Mouse (Mus musculus) cerebellum, postnatal 4 days (tissue): ENCODE data around the gene Mixl1.

Experiments used
- DNase-seq, 2 experiments: peaks; one replicate each; pipeline ENCODE4 v3.0.0; 2022; ENCODE audit warnings: low spot score in 2 of 2, mixed read lengths in 1 of 2

Mixl1 gene

DNA sequence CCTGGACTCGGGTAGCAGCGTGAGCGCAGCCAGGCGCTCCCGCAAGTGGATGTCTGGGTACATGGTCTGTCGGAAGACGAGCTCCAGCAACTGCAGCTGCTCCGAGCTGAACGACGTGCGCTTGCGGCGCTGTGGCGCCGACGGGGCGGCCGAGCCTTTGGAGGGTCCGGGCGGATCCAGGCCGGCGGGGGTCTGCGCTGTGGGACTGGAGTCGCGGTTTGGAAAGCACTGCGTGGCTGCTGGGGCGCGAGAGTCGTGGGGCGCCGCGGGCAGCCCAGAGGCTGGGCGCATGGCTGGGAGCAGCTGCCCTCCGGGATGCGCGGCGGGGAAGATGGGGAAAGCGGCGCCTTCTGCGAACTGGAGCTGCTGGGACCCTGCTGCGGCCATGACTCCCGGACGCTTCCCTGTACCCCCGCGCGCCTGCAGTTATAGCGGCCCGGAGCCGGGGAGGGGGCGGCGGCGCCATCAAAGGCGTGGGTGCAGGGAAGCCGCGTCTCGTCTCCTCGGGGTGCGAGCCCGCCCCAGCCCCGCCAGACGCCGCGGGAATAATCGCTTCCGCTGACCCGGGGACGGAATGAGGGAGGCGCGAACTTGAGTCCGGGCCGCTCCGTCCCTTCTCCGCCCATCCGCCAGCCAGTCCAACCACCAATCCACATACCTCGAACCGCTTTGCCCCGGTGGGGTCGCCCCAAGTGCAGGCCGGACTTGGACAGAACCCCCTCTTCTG, at the start of gene Mixl1:
Gene Mixl1, minus strand, starts transcription at position 409 of the 727 bp plus-strand sequence.
- DNase-seq, result no peak

DNA sequence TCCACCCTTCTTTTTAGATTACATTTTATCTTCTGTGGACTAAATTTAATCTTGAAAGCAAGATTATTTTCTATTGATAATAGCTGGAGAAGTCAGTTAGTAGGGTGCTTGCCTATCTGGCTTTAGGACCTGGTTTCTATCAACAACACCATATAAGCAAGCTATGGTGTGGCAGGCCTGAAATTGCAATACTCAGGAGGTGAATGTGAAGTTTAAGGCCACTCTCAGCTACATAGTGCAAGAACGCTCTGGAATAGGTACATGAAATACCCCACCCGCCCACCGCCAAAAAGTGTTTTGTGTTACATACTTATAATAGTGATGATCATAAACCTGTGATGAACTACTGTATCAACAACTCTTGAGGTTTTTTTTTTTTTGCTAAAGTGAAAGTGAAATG, 32.4 kb upstream of the Mixl1 start:
- no peak for DNase-seq

DNA sequence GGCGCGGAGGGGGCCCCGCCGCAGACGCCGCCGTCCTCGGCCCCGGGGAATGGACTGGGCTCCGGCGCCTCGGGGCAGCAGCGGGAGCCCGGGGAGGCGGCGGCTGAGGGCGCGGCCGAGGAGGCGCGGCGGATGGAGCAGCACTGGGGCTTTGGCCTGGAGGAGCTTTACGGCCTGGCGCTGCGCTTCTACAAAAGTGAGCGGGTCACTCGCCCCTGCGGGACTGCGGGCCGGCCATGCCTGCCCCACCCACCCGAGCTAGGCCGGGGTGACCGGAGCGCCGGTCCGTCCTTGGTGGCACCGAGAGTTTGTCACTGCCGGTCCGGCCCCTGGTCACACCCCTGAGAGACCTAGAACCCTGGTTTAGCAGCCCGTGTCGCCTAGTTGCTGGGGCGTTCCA, 29.3 kb upstream of the Mixl1 start:
- no peak for DNase-seq

DNA sequence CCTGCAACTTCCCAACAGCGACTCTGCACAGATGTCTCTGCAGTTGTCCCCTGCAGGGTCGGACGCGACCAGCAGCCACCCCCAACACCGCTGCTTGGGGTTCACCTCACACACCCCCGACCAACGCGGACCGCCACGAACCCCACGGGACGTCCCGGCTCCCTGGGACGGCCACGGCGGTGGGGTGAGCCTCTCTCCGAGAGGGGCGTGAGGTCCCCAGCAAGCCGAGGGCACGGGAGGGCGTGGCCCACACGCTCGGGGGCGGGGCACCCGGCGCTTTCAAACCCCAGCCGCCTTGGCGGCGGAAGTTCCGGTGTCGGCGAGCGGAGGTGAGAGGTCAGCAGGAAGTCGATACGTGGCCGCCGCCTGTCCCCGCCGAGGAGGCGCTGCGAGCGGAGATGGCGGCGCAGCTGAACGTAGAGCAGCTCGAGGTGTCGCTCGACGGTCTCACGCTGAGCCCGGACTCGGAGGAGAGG, 28.9 kb upstream of the Mixl1 start, which contains the start of gene Acbd3:
Gene Acbd3, plus strand, starts transcription at position 340 of the 476 bp plus-strand sequence.
- DNase-seq, result peak; percentile 77 to 88

DNA sequence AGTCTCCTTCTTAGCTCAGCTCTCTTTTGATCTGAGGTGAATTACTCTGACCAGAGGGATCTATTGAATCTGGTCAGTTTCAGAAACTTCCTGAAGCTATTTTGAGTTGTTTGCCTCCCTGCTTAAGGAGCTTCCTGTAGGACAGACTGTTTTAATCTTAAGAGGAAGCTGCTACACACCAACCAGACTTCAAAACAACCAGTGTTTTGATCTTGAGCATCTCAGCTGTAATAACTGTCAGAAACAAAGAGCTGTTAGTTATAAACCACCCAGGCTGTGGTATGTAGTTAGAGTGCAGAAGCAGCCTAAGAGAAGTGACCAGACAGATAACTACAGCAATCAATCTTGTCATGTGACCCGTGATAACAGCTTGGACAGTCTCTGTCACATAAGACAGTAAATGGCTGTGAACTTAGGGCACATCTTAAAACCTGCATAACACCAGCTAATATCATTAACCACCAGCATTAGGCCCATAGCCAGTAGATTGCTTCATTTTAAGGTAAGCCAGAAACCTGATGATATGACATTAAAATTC, 26.9 kb upstream of the Mixl1 start:
- DNase-seq, result no peak

DNA sequence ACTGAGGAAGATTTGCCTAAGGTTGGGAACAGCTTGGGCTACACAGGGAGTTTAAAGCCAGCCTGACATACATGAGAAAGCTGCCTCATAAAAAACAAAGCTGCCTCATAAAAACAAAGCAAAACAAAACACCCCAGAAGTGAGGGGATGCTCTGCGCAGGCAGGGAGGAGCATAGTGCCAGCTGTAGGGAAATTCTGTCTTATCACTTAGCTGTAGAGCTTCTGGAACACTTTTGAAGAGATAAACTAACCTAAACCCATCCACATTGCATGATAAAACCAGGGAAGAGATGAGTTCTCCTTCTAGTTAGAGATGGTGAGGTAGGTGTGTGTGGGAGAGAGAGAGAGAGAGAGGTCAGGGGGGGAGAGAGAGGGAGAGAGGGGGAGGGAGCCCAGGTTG, 25.8 kb upstream of the Mixl1 start:
- DNase-seq, result no peak

DNA sequence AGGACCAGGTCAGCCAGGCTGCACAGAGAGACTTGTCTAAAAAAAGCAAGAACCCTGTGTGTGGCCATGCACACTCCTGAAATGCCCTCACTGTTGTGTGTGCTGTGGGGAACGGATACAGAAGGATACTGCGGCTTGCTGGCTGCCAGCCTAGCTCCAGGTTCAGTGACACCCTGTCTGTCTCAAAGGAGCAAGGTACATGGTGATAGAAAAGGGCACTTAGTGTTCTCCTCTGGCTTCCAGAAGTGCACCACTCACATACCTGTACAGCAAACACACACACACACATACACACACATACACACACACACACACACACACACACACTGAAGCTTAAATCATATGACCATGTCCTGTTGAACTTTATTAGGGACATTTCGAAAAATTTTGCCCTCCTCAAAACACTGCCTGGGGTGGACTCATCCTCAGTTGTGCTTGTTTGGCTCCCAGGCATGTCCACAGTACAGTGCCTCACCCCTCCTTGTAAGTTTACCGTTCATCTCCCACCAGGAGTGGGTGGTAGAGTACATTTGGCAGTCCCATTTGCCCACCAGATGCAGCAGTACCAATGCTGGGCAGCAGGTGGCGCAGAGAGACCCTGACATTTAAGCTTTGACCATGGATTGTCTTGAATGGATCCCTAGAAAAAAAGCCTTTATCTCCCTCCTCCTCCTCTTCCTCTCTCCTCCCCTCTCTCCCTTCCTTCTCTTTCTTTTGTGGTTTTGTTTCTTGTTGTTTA, 23.3 kb upstream of the Mixl1 start:
- DNase-seq, result peak; percentile 73 to 91

DNA sequence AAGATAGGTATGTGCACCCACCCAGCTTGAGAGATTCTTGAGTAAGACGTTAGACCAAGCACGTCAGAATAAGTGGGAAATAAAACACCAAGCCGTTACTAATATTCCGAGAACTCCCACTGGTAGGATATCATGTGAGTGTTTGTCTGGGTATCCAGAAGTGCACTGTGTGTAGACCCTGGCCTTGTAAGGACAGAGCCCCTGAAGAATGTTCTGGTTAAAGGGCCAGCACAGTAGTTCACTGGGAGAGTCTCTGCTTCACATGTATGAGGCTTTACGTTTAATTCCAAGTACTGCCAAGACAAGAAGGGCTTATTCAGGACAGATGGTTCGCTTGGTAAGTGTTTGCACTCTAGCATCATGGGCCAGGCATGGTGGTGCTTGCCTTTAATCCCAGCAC, 22.6 kb upstream of the Mixl1 start:
- DNase-seq, result no peak

DNA sequence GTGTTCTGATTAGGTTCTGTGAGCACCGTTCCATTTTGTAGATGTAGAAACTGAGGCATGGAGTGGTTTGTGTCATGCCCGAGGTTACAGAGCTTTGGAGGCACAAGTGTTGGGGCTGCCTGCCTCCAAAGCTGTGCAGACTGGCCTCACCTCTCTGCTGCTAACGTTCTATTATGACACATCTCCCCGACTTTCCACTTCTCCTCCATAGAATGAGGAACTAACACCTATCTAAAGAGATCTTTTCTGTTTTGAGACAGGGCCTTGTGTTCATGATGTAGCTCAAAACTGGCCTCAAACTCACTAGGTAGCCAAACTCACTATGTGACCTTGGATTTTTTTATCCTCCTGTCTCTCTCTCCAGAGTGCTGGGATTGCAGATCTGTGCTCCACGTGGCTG, 21.9 kb upstream of the Mixl1 start:
- no peak for DNase-seq

DNA sequence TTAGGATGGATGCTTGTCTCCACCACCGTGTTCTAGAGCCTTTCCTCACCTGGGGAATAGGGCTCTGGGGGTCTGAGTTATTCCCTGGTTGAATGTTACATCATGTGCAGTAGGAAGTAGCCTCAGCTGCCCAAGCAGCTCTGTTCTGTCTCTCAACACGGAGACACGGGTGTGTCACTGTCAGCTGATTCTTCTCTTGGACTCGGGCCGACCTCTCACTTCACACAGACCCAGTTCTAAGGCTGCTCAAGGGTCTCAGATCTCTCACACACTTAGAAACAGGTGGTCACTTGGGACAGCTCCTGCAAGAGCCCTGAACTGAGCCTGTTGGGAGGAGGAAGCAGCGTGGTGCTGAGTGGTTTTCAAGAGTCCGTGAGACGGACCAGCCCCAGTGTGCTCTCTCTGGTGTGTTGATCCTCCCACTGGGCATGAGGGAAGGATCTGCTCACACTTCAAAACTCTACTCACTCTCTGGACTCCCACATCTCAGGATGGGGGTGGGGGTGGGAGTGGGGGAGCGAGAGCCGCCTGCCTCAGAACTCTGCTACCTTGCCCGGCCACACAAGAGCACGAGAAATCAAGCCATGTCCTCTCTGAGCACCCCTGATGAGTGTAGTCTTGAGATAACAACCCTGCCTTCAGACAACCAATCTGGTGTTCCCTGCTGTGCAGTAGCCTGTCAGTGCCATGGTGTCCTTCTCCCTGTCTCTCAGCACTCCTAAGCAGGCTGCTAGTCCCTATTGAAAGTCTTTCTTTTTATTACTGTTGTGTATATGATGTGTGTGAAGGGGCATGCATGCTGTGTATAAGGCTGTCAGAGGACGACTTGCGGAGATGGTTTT, 12.3 kb upstream of the Mixl1 start:
- DNase-seq, result no peak

DNA sequence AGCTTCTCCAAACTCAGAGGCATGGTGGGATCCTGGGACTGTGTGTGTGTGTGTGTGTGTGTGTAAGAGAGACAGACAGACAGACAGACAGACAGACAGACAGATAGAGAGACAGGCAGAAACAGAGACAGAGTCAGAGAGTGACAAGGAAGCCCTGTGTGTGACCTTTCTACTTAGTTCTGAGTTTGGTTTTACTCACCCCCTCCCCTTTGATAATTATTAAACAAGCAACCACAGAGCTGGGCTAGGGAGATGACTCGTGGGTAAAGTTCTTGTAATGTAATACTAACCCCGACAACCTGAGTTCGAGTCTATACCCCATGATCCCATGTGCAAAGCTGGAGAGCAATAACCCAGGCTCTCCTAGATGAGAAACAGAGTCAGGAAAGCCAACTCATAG, 11.0 kb upstream of the Mixl1 start:
- DNase-seq, result no peak

DNA sequence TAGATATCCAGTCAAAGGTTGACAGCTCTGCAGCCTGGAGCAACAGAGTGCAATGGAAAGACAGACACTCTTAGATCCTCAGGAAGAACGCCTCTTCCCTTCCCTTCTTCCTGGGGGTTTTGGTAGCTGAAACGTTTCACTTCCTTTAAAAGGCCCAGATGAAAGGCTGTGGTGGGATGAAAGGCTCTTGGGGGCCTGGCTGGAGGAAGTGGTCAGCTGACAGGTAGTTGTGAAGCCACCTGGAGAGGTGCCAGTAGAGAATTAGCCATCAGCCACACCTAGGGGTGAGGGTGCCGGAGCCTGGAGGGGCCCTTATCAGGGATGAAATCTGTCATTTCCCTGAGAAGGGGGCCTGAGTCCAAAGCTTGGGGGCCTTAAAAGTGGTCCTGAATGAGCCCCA, 10.5 kb upstream of the Mixl1 start:
- DNase-seq, result no peak

DNA sequence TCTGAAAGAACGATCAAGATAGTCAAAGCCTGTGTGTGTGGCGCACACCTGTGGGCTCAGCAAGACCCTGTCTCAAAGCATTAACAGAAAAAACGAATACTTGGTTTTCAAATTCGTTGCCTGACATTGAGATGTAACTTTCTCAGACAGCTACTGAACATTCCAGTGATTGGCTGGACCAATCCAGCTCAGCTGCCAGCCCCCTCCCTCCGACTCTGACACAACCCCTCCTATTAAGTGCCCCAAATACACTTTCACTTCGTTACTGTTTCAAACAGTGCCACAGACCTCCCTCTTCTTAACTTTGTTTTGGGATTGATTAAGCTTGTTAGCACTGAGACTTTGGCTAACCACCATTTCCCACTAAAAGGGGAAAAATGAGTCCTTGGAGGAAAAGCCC, 6.6 kb upstream of the Mixl1 start:
- no peak for DNase-seq

DNA sequence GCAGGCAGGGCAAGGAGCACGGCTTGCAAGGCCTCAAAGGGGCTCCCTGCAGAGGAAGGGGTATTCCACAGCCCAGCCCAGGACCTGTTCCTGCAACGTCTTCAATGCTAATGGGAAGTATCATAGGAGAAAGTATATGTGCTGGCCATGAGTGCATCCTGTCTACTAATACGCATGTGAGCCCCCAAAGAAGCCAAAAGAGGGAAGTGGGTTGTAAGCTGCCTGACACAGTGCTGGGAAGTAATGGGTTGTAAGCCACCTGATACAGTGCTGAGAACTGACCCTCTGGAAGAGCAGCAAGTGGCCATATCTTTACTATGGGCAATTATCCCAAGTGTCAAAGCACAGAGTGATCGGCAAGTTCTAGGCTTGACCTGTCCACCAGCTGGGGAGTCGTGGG, 1.2 kb upstream of the Mixl1 start:
- DNase-seq, result no peak

DNA sequence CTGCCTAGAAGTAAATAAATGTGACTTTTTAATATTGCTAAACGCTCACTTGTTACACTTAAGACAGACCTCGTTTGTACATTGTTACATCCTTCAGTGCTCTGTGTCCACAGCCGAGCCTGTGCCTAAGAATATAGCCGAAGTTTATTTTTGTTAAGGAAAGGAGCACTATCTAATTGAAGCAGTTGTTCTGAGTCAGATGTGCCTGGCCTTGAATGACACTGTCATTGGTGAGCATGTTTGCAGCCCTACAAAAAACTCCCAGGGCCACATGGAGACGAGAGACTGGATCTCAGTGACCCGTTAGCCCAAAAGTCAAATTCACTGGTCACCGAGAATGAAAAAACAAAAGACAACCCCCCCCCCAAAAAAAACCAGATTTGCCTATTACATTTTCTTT, 5.5 kb downstream of the Mixl1 start:
- DNase-seq, result no peak
